Mouse (Mus musculus): Measurements from ENCODE around the gene Map3k5. TPM values are rescaled to one million over a fixed set of nuclear protein-coding genes. Genes with fewer than 3 reads are reported as not detected.

Map3k5 gene
- polyA plus RNA-seq, 1 experiment from 2014 or later: 3.3 TPM

- ATAC-seq (ENCODE audit: insufficient read depth, low FRiP score, low read depth): no peak
- H3K4me3 ChIP-seq (replicated peaks): no peak overlapping the region
- 72% methylated on average over 15 of the region's 15 CpGs for whole genome bisulfite sequencing
- H3K36me3 ChIP-seq: peaks cover 8% of the 10 kb centered on the region; the same call in 1 of the 2 replicates
- H3K9ac ChIP-seq: no peak overlapping the region
- H3K4me1 ChIP-seq: no peaks in the 10 kb centered on the region
- no peaks in the 10 kb centered on the region for H3K27me3 ChIP-seq (replicated peaks)
- no peaks in the 10 kb centered on the region for H3K9me3 ChIP-seq
- no peak overlapping the region for H3K4me2 ChIP-seq
- no peak overlapping the region for H3K27ac ChIP-seq
Observed at GRCm38 (mm10) chr10:20135350-20136058, 201.2 kb downstream of the Map3k5 start.

DNA sequence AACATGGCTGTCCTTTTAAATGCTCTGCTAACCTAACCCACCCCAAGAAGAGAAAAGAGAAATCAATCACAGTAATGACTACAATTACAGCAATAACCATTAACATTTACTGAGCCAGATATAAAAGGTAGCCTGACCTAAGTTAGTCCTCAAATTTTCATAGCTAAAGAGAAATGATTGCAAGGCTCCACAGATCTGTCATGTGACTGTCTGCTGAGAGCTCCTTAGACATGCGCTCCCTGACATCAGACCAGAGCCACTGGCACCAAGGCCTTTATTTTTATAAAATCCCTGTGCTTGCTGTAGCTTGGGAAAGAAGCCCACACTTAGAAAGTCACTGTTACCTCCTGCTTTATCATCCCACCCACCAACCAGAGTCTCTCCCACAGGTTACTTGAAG, 202.2 kb downstream of the Map3k5 start:
- Histone ChIP-seq H3K9me3 (no peaks in the 10 kb centered on the region), H3K27ac (no peak overlapping the region), H3K36me3 (peaks cover 8% of the 10 kb centered on the region; the same call in 1 of the 2 replicates), H3K4me1 (no peaks in the 10 kb centered on the region), H3K4me3 (replicated peaks) (no peak overlapping the region), H3K27me3 (replicated peaks) (no peaks in the 10 kb centered on the region), H3K9ac (no peak overlapping the region), H3K4me2 (no peak overlapping the region)
- WGBS: 91% methylated on average over 1 of the region's 1 CpGs
- no peak for ATAC-seq (ENCODE audit: insufficient read depth, low FRiP score, low read depth)

- Histone ChIP-seq H3K36me3 (0 out of 2 replicates have a peak, but pooled peaks cover 2% of the 10 kb centered on the region), H3K4me3 (replicated peaks) (no peak overlapping the region), H3K27me3 (replicated peaks) (no peaks in the 10 kb centered on the region), H3K9ac (no peak overlapping the region), H3K4me1 (no peaks in the 10 kb centered on the region), H3K27ac (no peak overlapping the region), H3K4me2 (no peak overlapping the region), H3K9me3 (no peaks in the 10 kb centered on the region)
- ATAC-seq (ENCODE audit: insufficient read depth, low FRiP score, low read depth): no peak
- 53% methylated on average over 17 of the region's 17 CpGs for WGBS
Observed at GRCm38 (mm10) chr10:20141376-20141775, 207.1 kb downstream of the Map3k5 start.

DNA sequence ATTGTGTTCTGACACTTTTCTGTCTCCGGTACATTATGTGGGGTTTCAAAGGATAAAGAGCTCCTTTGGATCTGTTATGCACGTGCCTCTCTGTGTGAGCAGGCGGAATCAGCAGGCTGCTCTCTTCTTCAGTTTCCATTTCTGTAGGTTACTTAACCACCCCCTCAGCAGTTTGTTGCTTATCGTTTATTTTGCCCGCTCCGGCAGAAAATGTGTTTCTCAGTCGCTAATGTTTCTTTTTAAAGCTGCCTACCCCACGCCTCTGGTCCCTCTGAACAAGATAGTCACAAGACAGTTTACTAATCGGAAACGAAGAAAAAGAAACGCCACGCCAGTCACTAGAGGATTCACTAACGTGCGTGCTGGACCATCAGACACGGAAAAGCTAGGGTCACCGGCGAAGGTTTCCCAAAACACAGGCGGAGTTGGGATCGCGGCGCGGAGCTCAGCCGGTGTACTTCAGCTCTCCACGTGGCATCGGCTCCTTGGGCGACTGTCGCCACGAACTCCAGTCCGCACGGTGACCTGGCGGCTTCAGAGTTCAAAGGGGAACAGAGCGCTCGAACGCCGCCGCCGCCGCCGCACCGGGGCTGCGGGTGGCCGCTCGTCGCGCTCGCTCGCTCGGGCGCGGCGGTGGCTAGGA, 214.0 kb downstream of the Map3k5 start, which contains the start of gene Map7:
Gene Map7, plus strand, starts transcription at position 342 of the 643 bp plus-strand sequence.
- H3K9ac ChIP-seq: peak within 1 kb of the TSS; percentile 61
- peaks cover 5% of the 10 kb centered on the region; the same call in 1 of the 2 replicates for H3K4me1 ChIP-seq
- ATAC-seq (ENCODE audit: insufficient read depth, low FRiP score, low read depth): peak; percentile 44; the same call in 1 of the 2 replicates
- no peaks in the 10 kb centered on the region for H3K36me3 ChIP-seq
- H3K4me3 ChIP-seq (replicated peaks): peak within 1 kb of the TSS; percentile 64
- H3K9me3 ChIP-seq: no peaks in the 10 kb centered on the region
- 0 out of 2 replicates have a peak, but pooled peaks cover 4% of the 10 kb centered on the region for H3K27me3 ChIP-seq (replicated peaks)
- 5% methylated on average over 47 of the region's 51 CpGs for WGBS
- H3K4me2 ChIP-seq: peak within 1 kb of the TSS; percentile 76
- H3K27ac ChIP-seq: peak within 1 kb of the TSS; percentile 45

- H3K4me1 ChIP-seq: peaks cover 5% of the 10 kb centered on the region; the same call in 1 of the 2 replicates
- H3K9me3 ChIP-seq: no peaks in the 10 kb centered on the region
- no peaks in the 10 kb centered on the region for H3K36me3 ChIP-seq
- H3K9ac ChIP-seq: peak overlapping the region; percentile 61; the same call in 1 of the 2 replicates
- peak overlapping the region; percentile 45 for H3K27ac ChIP-seq
- peak; percentile 92 for ATAC-seq (ENCODE audit: insufficient read depth, low FRiP score, low read depth)
- 0 out of 2 replicates have a peak, but pooled peaks cover 4% of the 10 kb centered on the region for H3K27me3 ChIP-seq (replicated peaks)
- peak overlapping the region; percentile 64 for H3K4me3 ChIP-seq (replicated peaks)
- peak overlapping the region; percentile 76 for H3K4me2 ChIP-seq
- 1% methylated on average over 36 of the region's 58 CpGs for WGBS
Observed at GRCm38 (mm10) chr10:20148773-20149120, 214.5 kb downstream of the Map3k5 start.

DNA sequence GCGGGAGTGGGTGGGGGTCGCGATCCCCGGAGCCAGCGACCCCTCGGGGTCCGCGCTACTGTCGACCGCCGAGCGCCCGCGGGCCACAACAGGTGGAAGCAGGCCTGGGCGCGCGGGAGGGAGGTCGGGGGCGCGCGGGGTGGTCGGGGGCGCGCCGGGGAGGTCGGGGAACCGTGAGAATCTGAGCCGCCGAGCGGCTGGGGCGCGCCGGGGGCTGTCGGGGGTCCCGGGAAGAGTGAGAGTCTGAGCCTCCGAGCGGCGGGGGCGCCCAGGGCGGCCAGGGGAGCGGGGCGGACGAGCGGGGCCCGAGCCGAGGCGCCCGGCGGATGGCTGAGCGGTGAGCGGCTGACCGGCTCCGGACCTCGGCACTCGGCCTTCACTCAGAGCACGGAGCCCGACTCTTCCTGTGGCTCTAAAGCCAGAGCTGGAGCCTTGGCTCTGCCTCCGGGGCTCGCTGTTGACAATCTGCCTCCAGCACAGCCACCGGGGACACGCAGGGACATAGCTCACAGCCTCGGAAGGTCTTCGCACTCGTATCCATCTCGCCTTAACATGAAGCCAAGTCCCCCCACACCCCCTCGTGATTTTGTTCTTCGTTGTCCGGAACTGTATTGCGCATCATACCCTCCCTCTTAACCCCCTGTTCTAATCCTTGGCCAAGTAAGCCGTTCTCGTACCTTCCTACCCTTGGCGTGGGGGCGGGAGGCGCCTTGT, 215.0 kb downstream of the Map3k5 start:
- Histone ChIP-seq H3K9me3 (no peaks in the 10 kb centered on the region), H3K9ac (peak overlapping the region; percentile 61), H3K4me2 (peak overlapping the region; percentile 76), H3K4me1 (peaks cover 5% of the 10 kb centered on the region; the same call in 1 of the 2 replicates), H3K4me3 (replicated peaks) (peak overlapping the region; percentile 64), H3K27ac (peak overlapping the region; percentile 45), H3K27me3 (replicated peaks) (0 out of 2 replicates have a peak, but pooled peaks cover 4% of the 10 kb centered on the region), H3K36me3 (no peaks in the 10 kb centered on the region)
- under 1% methylated on average over 41 of the region's 74 CpGs for WGBS
- ATAC-seq (ENCODE audit: insufficient read depth, low FRiP score, low read depth): peak; percentile 70

DNA sequence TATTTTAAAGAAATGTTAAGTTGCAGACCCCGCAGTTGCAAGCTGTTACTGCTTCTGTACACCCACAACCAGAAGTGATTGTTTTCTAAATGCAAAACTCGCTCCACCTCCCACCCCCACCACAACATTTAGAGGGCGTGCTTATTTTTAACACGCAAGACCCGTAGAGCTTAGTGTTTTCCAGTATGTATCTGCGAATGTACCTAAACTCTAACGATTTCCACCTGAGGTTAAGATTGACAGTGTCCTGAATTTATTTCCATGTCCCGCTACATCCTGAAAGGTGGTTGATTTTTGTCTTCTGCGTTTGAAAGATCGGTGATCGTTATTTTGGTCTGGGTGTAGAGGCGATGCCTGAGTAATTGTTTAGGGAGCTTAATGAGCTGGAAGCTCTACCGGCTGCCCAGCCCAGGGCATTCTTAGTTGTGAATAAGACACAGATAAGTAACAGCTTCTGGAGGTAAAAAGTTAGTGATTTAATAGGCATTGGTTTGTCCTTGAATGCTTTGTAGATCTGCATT, 215.6 kb downstream of the Map3k5 start:
- Histone ChIP-seq H3K4me1 (peaks cover 5% of the 10 kb centered on the region; the same call in 1 of the 2 replicates), H3K27ac (peak overlapping the region; percentile 45; the same call in 1 of the 2 replicates), H3K9me3 (no peaks in the 10 kb centered on the region), H3K4me2 (peak overlapping the region; percentile 76), H3K9ac (peak overlapping the region; percentile 61; the same call in 1 of the 2 replicates), H3K4me3 (replicated peaks) (peak overlapping the region; percentile 64), H3K27me3 (replicated peaks) (0 out of 2 replicates have a peak, but pooled peaks cover 4% of the 10 kb centered on the region), H3K36me3 (no peaks in the 10 kb centered on the region)
- ATAC-seq (ENCODE audit: insufficient read depth, low FRiP score, low read depth): no peak
- 6% methylated on average over 13 of the region's 13 CpGs for WGBS

GRCm38 (mm10) chr10:20152131-20152530, 217.9 kb downstream of the Map3k5 start:
- H3K27me3 ChIP-seq (replicated peaks): no peaks in the 10 kb centered on the region
- no peaks in the 10 kb centered on the region for H3K9me3 ChIP-seq
- 80% methylated on average over 1 of the region's 1 CpGs for WGBS
- H3K27ac ChIP-seq: no peak overlapping the region
- no peak for ATAC-seq (ENCODE audit: insufficient read depth, low FRiP score, low read depth)
- no peak overlapping the region for H3K9ac ChIP-seq
- H3K36me3 ChIP-seq: no peaks in the 10 kb centered on the region
- H3K4me3 ChIP-seq (replicated peaks): no peak overlapping the region
- no peak overlapping the region for H3K4me2 ChIP-seq
- peaks cover 5% of the 10 kb centered on the region; the same call in 1 of the 2 replicates for H3K4me1 ChIP-seq

GRCm38 (mm10) chr10:20153507-20153906, 219.2 kb downstream of the Map3k5 start:
- Histone ChIP-seq H3K4me1 (peaks cover 5% of the 10 kb centered on the region; the same call in 1 of the 2 replicates), H3K36me3 (no peaks in the 10 kb centered on the region), H3K27me3 (replicated peaks) (no peaks in the 10 kb centered on the region), H3K4me3 (replicated peaks) (no peak overlapping the region), H3K27ac (no peak overlapping the region), H3K9ac (no peak overlapping the region), H3K9me3 (no peaks in the 10 kb centered on the region), H3K4me2 (no peak overlapping the region)
- ATAC-seq (ENCODE audit: insufficient read depth, low FRiP score, low read depth): no peak
- WGBS: 40% methylated on average over 2 of the region's 2 CpGs

DNA sequence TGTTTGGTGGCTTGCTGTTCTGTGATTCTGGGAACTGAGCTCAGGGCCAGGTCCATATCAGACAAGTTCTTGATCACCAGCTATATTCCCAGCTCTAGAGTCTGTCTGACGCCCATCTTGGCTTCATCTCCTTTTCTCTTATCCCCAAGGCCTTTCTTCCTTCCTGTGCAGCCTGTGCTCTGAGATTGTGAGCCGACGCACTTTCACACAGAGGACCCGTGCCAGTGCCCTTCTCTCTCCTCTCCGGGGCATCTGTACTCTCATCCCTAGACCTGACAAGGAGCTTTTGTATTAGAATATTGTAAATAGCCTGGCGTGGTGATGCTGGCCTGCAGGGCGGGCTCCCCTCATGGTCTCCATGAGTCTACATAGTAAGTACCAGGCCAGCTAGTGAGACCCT, 221.1 kb downstream of the Map3k5 start:
- Histone ChIP-seq H3K27ac (no peak overlapping the region), H3K4me3 (replicated peaks) (no peak overlapping the region), H3K27me3 (replicated peaks) (no peaks in the 10 kb centered on the region), H3K4me2 (no peak overlapping the region), H3K9me3 (no peaks in the 10 kb centered on the region), H3K9ac (no peak overlapping the region), H3K4me1 (no peaks in the 10 kb centered on the region), H3K36me3 (no peaks in the 10 kb centered on the region)
- 63% methylated on average over 7 of the region's 7 CpGs for WGBS
- ATAC-seq (ENCODE audit: insufficient read depth, low FRiP score, low read depth): no peak

DNA sequence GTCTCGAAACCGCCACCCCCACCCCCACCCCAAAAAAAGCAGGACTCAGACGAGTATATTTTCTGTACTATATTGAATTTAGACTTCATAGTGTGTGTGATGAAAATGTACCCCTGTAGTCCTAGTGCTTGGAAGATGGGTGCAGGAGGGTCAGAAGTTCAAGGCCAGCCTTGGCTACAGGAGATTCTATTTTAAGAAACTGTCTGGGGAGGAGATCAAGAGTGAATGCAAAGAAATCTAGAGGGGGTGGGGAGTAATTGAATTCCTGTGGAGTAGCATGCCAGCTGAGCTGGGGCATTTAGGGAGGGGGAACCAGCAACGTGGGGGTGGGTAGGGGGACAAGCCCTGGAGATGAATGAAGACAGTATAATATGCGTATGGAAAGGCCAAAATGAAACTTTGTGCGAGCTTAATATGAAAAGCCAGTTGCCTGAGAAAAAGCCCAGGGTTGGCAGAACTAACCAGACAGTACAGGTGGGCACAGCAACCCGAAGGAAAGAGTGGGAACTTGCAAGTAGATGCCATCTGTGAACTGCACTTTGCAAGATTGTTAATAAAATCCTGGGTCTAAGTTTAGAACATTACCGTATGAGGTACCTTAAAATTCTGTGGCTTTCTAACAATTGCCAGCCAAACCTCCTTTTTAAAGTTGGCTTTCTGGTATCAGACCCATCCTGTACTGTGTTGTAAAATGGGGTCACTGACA, 222.9 kb downstream of the Map3k5 start:
- no peak for ATAC-seq (ENCODE audit: insufficient read depth, low FRiP score, low read depth)
- H3K9ac ChIP-seq: no peak overlapping the region
- no peak overlapping the region for H3K4me2 ChIP-seq
- no peaks in the 10 kb centered on the region for H3K27me3 ChIP-seq (replicated peaks)
- WGBS: 77% methylated on average over 8 of the region's 8 CpGs
- H3K27ac ChIP-seq: no peak overlapping the region
- H3K4me1 ChIP-seq: no peaks in the 10 kb centered on the region
- H3K4me3 ChIP-seq (replicated peaks): no peak overlapping the region
- H3K9me3 ChIP-seq: no peaks in the 10 kb centered on the region
- H3K36me3 ChIP-seq: no peaks in the 10 kb centered on the region
